Mouse (Mus musculus): ENCODE results near the gene Ppp1r18.
"Not testable (repeated sequence)": the region's sequence is repeated elsewhere in the genome, so short reads cannot be mapped to it uniquely, and the experiment has no call there.

The Ppp1r18 gene

DNA sequence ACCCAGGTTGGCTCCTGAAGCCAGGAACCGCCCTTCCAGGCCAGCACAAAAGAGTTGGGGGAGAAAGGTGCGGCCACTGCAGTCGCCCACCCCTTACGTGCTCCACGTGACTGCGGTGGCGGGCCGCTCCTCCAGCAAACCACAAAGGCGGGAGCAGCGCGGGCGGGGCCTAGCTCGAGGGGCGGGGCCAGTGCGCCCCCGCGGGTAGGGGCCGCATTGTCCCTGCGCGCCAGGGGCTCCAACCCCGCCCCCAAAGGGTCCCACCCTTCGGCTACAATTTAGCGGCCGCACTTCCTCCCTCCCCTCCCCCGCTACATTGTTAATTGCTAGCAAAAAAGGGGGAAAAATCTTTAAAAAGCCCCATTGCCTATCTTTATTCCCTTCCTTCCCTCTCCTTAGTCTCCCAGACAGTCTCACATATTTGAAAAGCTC, 28.4 kb upstream of the Ppp1r18 start:
- DNase-seq (ENCODE audit: low spot score), result no peak

DNA sequence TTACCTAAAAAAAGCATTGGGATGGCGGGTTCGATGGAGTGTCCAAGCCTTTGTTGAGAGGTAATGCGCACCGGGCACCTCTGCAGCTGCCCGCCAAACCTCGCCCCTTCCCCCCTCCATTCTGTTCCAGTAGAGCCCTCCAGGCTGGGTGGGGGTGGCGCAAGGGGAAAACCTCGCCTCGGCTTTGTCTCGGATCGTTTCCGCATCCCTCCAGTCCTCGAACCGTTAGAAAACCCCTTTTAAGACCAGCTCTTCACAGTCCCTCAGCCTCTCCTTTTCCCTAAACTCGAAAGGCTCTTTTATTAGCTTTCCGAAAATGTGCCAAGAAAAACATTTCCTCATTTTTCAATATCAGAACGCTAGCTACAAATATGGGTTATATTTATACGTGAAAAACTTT, 27.9 kb upstream of the Ppp1r18 start:
- no peak for DNase-seq (ENCODE audit: low spot score)

DNA sequence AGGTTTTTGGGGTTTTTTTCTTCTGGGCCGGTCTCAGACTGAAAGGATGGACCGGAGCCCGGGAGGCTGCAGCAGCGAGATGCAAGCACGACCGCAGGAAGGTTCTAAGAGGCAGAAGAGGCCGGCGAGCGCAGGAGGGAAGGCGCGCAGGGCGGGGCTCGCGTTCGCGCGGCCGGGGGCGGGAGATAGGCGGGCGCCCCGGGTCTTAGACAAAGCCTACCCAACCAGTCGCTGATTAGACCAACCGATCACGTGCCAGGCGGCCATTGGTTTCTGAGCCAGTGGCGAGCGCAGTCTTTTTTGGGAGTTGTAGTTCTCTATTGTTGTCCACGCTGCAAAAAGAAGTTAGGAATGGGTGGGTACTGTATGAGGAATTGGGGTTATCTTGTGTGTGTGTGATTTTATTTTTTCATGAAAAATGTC, 27.3 kb upstream of the Ppp1r18 start, which contains the start of gene Tubb5:
Gene Tubb5, minus strand, starts transcription at position 185 of the 423 bp plus-strand sequence.
- DNase-seq (ENCODE audit: low spot score), result peak; percentile 84

DNA sequence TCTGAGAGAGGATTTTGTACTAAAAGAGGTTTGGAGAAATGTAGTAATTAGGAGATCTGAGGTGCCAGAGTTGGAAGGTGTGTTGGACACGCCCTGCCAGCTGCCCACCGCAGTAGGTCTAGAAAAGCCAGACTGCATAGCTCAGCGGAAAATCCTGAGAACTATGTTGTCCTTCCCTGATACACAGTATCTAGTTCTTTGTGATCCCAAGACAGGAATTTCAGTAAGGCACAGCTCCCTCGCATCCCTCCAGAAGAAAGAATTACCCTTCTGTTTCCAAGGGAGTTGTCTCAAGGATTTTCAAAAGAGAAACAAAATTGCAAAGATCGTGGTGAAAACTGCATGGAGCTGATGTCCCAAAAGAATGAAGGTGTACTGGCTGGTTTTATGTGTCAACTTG, 26.8 kb upstream of the Ppp1r18 start:
- no peak for DNase-seq (ENCODE audit: low spot score)

DNA sequence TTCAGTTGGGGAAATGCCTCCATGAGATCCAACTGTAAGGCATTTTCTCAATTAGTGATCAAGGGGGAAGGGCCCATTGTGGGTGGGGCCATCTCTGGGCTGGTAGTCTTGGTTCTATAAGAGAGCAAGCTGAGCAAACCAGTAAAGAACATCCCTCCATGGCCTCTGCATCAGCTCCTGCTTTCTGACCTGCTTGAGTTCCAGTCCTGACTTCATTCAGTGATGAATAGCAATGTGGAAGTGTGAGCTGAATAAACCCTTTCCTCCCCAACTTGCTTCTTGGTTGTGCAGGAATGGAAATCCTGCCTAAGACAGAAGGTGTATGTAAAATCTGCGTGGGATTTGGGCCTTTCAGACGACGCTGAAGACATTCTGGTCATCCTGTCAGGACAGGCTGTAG, 26.4 kb upstream of the Ppp1r18 start:
- DNase-seq (ENCODE audit: low spot score), result not testable (repeated sequence)

DNA sequence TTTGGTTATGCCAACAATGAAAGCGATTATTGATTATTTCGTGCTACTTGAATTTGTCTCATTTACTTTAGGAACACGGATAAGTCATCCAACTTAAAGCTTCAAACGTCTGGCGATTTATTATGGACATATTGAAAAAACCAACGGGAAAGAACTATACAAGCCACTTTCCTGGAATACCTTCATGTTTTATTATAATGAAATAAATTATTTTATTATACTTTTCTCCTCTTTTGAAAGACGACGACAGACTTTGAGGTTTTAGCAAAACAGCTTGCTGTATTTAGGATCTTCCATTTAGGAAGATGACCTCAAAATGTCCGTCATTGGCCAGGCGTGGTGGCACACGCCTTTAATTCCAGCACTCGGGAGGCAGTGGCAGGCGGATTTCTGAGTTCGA, 24.8 kb upstream of the Ppp1r18 start:
- DNase-seq (ENCODE audit: low spot score), result no peak

DNA sequence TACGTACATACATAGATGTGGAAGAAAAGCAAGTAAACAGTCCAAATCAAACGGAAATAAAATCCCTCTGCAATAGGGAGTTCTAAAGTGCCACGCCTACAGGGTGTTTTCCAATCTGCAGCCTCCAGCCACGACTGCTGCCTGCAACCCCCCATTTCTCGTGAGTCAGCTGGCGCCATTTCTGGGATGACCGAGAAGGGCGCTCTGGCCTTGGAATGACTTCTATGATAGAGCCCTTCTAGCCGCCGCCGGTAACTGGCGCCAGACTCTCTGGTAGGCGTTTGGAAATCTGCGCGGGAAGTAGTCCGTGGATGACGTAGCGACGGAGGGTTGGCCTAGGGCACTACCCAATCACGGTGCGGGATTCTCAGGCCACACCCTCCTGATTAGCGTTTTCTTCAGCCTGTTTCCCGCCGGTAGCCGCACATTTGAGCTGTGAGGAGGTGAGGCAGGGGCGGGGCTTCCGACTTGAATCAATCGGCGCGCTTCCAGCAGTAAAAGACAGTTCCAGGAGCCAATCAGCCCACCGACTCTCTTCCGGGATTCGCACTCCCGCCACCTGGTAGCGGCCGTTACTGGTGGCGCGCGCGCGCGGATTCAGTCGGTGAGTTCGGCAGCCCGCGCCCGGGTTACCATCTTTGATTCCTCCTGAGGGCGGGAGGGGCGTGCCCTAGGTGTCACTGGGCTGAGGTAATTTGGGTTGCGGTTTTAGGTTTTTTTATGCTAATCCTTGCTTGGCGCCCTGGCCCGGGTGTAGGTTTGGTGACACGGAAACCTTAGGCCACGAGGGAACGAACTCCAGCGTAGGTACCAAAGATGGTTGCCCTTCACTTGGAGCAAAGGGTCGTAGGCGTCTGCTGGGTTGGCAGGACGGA, 24.1 kb upstream of the Ppp1r18 start, which contains the start of gene Mdc1:
Gene Mdc1, plus strand, starts transcription at position 440 of the 875 bp plus-strand sequence.
- peak; percentile 93 for DNase-seq (ENCODE audit: low spot score)

DNA sequence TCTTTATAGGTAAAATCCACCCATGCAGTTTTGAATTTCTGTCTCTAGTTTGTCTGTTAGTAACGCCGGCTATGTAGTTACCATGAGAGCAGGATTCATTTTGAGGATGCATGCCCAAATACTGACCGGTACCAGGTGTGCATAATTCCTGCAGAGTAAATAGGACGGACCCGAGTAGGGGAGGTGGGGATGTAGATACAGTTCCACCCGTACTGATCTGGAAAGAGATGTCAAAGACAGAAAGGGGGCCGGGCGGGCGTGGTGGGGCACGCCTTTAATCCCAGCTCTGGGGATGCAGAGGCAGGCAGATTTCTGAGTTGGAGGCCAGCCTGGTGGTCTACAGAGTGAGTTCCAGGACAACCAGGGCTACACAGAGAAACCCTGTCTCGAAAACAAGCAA, 23.4 kb upstream of the Ppp1r18 start:
- DNase-seq (ENCODE audit: low spot score), result no peak

DNA sequence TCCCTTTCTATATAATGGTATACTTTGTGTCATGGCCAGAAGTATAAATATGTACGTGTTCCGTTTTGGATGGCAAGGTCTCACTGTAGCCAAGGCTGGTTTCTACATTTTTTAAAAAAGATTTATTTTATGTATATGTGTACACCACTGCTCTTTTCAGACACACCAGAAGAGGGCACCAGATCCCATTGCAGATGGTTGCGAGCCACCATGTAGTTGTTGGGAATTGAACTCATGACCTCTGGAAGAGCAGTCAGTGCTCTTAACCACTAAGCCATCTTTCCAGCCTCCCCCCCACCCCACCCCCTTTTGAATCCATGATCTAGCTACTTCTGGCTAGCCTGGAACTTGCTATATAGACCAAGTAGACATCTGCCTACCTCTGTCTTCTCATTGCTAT, 21.9 kb upstream of the Ppp1r18 start:
- DNase-seq (ENCODE audit: low spot score), result no peak

DNA sequence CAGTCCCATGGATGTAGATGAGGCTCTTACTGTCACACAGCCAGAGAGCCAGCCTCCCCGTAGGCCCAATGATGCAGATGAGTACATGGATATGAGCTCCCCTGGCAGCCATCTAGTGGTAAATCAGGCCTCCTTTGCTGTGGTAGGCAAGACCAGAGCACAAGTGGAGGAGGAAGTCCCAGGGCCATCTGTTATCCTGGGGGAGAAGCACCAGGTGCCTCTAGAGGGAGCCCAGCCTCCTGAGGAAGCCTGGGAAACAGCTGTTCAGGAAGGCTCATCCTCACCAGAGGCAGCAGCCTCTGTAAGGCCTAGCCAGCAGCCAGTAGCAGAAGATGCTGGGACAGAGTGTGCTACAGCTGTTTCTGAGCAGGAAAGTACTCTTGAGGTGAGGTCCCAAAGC, 17.3 kb upstream of the Ppp1r18 start:
- DNase-seq (ENCODE audit: low spot score), result no peak

DNA sequence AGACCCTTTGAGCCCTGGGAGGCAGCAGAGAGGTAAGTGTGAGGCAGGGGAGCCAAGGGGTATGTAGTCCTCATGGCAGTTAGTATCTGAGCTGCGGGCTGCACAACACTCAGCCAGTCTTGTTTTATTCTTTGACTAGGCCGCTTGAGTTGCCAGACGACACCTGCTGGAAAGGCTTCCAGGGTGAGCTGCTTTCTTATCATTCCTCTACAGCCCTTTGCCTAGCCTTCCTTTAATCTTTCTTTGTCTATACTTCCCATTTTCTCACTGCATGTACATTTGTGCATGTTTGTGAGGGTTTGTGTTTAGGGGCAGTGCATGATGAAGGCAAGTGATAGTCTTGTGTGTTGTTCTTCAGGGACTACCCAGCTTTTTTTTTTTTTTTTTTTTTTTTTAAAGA, 14.4 kb upstream of the Ppp1r18 start:
- DNase-seq (ENCODE audit: low spot score), result no peak

DNA sequence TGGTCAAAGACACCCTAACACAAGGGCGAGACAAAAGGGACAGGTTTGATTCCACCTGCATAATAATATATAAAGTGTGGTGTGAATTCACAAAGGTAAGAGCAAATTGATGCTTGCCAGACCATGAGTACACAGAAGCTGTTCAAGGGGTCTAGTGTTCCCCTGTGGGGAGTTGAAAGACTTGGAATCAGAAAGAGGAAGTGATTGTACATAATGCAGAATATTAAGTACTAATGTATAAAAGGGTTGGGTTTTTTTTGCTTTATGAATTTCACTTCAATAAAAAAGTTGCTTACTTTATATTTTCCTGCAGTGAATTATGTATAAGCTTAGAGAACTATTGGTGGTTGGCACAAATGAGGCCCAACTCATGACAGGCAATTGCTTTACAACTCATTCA, 6.0 kb upstream of the Ppp1r18 start:
- DNase-seq (ENCODE audit: low spot score), result no peak

DNA sequence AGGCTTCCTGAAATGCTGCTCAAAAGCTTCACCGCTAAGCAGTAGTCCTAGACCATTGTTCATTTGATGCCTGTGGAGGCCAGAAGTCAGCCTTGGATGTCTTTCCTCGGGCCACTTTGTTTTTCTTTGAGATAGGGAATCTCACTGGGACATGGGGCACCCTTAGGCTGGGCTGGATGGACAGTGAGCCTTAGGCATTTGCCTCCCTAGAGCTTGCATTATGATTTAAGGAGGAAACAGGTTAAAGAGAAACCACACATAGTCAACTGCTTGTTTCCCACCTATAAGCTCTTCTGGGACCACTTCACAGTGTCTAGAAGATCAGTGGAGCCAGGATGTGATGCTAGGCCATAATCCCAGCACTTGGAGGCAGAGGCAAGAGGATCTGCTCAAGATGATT, 5.6 kb upstream of the Ppp1r18 start:
- no peak for DNase-seq (ENCODE audit: low spot score)

DNA sequence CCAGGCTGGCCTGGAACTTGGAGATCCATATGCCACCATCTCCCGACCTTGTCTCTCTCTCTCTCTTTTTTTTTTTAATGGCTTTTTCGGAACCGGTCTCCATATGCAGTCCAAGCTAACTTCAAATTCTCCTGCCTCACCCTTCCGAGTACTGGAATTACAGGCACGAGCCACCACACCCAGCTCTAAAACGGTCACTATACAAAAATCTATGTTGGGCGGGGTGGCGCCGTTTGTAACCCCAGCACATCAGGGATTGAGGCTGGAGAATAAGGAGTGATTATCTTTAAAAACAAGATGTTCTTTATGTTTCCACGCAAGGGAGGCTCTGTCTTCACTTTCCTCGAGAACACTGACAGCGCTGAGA, 4.6 kb upstream of the Ppp1r18 start:
- no peak for DNase-seq (ENCODE audit: low spot score)

DNA sequence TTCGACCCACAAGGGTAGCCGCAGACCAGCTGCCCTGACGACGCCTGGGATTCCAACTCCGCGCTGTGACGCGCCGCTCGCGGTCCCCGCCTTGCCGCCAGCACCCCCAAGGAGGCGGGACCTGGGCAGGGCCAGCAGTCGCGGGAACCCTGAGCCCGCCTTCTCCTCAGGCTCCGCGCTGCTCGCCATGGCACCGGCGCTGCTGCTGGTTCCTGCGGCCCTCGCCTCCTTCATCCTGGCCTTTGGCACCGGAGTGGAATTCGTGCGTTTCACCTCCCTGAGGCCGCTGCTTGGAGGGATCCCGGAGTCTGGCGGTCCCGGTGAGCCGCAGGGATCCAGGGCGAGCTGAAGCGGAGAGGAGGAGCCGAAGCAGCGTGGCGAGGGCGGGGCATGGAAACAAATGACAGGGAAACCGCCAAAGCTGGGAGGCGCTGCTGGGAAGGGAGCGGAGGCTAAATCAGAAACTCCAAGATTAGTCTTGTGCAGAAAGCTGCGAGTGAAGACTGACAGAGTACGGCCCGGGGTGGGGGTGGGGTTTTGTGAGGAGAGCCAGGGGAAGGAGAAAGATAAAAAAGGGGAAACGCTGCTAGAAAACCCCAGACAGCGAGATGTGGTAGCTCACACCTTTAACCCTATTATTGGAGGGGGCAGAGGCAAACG, 4.1 kb upstream of the Ppp1r18 start, which contains the start of gene Nrm:
Gene Nrm, plus strand, starts transcription at position 121 of the 660 bp plus-strand sequence.
- peak; percentile 57 for DNase-seq (ENCODE audit: low spot score)

DNA sequence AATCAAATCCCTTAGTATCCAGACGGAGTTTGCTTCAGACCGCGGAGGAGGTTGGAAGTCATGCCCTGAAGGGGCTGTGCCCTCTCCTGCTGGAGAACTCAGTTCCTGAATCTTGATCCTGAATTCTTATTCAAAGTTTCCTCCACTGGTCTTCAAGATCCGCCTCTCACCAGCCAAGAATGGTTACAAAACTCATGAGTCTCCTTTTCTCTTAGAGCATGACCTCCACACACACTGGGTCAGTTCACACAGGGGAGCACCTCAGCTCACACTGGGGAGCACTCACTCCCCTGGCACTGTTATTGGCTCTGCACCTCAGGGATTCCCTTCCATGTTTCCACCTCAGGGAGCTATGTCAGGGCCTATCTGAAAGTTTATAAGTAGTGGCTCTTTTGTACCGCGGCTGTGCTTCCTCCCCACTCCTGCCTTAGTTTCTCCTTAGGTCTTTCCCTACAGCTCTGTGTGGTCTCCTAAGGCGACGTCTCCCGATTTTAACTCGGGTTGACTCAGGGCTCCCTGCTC, 500 bp upstream of the Ppp1r18 start:
- no peak for DNase-seq (ENCODE audit: low spot score)

DNA sequence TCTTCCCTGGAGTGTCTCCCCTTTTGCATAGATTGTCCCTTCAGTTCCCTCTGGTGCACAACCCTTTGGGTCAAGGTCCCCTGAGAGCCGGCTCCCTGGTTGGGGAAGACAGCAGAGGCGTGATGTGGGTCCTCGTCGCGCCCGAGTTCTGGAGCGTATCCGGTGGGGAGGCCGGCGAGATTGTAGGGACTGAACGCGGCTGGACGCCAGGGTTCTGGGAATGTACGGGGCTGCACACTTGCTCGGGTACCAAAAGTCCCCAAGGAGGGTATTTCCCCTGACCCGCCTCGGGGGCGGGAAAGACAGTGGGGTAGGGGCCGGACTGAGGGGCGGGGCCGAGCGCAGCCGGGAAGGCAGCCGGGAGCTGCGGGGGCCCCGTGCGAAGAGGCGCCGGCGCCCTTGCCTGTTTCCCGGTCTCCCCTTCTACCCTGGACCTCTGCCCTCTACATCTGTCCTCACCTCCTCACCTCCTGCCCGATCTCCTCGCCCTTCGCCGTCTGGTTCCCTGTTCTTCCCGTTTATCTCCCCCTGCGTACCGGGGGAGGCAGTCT, 963 bp downstream of the Ppp1r18 start:
- DNase-seq (ENCODE audit: low spot score), result no peak

DNA sequence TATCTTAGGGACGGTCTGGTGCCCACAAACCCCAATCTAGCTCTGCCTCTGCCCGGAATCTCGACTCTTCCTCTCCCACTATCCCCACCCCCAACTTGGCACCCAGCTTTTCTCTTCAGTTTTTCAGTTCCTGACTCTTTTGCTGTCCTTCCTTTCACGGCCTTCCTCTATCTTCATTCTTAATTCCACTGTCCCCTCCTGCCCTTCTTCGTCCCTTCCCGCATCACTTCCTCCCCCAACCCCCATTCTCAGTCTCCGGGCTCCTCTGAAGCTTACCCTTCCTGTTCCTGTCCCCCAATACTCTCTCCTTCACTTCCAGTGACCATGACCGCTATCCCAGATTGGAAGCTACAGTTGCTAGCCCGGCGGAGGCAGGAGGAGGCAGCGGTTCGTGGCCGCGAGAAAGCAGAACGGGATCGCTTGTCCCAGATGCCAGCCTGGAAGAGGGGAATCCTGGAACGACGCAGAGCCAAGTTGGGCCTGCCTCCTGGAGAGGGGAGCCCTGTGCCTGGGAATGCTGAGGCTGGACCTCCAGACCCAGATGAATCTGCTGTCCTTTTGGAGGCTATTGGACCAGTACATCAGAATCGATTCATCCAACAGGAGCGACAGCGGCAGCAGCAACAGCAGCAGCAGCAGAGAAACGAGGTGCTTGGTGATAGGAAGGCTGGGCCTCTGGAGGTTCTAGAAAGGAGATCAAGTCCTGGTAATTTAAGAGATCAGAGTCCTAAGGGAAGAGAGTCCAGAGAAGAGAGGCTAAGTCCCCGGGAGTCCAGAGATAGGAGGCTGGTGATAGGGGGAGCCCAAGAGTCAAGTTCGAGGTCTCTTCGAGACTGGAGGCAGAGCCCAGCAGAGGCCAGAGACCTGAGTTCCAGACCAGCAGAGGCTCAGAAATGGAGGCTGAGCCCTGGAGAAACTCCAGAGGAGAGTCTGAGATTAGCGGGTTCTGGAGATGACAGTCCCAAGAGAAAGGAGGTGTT, 1.8 kb downstream of the Ppp1r18 start:
- DNase-seq (ENCODE audit: low spot score), result no peak

DNA sequence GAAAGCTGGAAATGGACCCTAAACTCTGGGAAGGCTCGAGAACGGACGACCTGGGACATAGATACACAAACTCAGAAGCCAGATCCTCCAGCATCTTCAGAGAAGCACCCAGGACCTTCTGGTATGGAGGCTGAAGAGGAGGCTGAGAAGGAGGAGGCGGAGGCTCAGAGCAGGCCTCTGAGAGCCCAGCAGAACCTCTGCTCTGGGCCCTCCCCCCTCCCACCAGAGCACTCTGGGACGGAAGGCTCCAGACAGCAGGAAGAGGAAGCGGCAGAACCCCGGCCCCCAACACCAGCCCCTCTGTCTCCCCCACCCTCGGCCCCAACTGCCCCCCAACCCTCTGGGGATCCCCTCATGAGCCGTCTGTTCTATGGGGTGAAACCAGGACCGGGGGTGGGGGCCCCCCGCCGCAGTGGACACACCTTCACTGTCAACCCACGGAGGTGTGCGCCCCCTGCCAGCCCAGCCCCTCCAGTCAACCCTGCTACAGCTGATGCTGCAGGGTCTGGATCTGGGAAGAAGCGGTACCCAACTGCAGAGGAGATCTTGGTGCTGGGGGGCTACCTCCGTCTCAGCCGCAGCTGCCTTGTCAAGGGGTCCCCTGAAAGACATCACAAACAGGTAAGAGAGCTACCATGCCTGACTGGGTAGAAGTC, 2.9 kb downstream of the Ppp1r18 start:
- no peak for DNase-seq (ENCODE audit: low spot score)

DNA sequence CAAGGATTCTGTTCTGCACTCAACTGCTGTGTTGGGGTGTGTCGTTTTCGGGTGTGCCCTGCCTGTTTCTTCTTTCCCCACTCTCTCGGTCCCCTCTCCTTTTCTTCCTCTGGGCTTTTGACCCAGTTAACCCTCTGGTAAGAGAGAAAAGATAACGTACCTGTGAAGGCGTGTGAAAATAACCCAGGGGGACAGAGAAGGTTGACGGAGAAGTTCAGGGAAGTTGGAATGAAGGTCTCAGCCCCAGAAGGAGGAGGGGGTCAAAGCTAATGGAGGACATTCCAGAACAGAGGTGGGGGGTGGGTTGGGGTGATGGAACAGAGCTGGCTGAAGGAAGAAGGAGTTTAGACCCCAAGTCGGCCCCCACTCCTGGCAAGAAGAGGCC, 3.6 kb downstream of the Ppp1r18 start:
- no peak for DNase-seq (ENCODE audit: low spot score)
